Comparison of ENCODE assay signal across 39 mouse cellular contexts in genomic region chr9:106519909-106520308, GRCm38 (mm10). TPM values are rescaled to one million over a fixed set of nuclear protein-coding genes. Genes with fewer than 3 reads are reported as not detected.
"Had no signal": no experiment of that assay in that cellular context is flagged by ENCODE, and none has a peak within 500 bp of the region (broad histone marks: within the 10 kb centered on the region; RNA-seq: fewer than 3 reads in every experiment).

No protein-coding gene starts in this region.

- H3K4me2 ChIP-seq: heart, embryonic 12.5 days; hindbrain, embryonic 12.5 days; hindbrain, embryonic 14.5 days; intestine, embryonic 15.5 days; limb, embryonic 13.5 days; limb, embryonic 15.5 days had no signal

- H3K9ac ChIP-seq: heart, embryonic 12.5 days; hindbrain, embryonic 12.5 days; hindbrain, embryonic 14.5 days; intestine, embryonic 15.5 days; limb, embryonic 13.5 days; limb, embryonic 15.5 days had no signal

- H3K9me3 ChIP-seq: heart, embryonic 10.5 days; heart, embryonic 12.5 days; hindbrain, embryonic 10.5 days; hindbrain, embryonic 12.5 days; intestine, embryonic 15.5 days; limb, embryonic 13.5 days; limb, embryonic 15.5 days had no signal

- H3K27me3 ChIP-seq: hindbrain, embryonic 12.5 days; intestine, embryonic 15.5 days; limb, embryonic 13.5 days; limb, embryonic 15.5 days had no signal

- H3K36me3 ChIP-seq: heart, embryonic 10.5 days; heart, embryonic 12.5 days; hindbrain, embryonic 10.5 days; hindbrain, embryonic 12.5 days; intestine, embryonic 15.5 days; limb, embryonic 13.5 days; limb, embryonic 15.5 days had no signal

- H3K4me1 ChIP-seq: heart, embryonic 12.5 days; hindbrain, embryonic 10.5 days; hindbrain, embryonic 12.5 days; intestine, embryonic 15.5 days; limb, embryonic 13.5 days; limb, embryonic 15.5 days had no signal

- DNase-seq: gastrocnemius, adult 2 months; gastrocnemius, postnatal 10 days; gastrocnemius, postnatal 25 days; heart, adult 2 months; heart, postnatal 10 days; heart, postnatal 4 days; kidney, adult 18-20 months; kidney, adult 8-10 months; kidney, postnatal 10 days; kidney, postnatal 25 days; kidney, postnatal 4 days; left cerebral cortex, postnatal 4 days had no signal

- ATAC-seq: hindbrain, embryonic 16.5 days; inflammation-experienced regulatory T-cells, adult 6 months; intestine, embryonic 15.5 days; intestine, postnatal 0 days had no signal

- H3K27ac ChIP-seq: gastrocnemius, adult 2 months; heart, adult 2 months; heart, embryonic 10.5 days; hindbrain, embryonic 10.5 days; hindbrain, embryonic 12.5 days; hindbrain, embryonic 14.5 days; intestine, embryonic 15.5 days; layer of hippocampus, adult 2 months; limb, embryonic 13.5 days; limb, embryonic 15.5 days had no signal

- H3K4me3 ChIP-seq: gastrocnemius, adult 2 months; heart, adult 2 months; heart, embryonic 10.5 days; heart, embryonic 12.5 days; hindbrain, embryonic 10.5 days; hindbrain, embryonic 12.5 days; intestine, embryonic 15.5 days; layer of hippocampus, adult 2 months; limb, embryonic 13.5 days; limb, embryonic 15.5 days had no signal

RNA-seq across cellular contexts. Expression of gene Iqcf5, which starts 5.5 kb away (rescaled TPM):
- total RNA-seq: gastrocnemius, adult 2 months; gastrocnemius, postnatal 10 days; gastrocnemius, postnatal 25 days; gastrocnemius, postnatal 4 days; granulocyte monocyte progenitor cell, adult 5-6 weeks; heart, adult 2 months; heart, postnatal 10 days; heart, postnatal 25 days; heart, postnatal 4 days; layer of hippocampus, adult 2 months; layer of hippocampus, postnatal 25 days; left cerebral cortex, postnatal 25 days; liver, adult 2 months had no signal
- polyA plus RNA-seq: frontal cortex, adult 2 months; heart, adult 2 months; heart, embryonic 10.5 days; heart, embryonic 12.5 days; heart, embryonic 14.5 days; heart, embryonic 16.5 days; hindbrain, embryonic 10.5 days; hindbrain, embryonic 12.5 days; hindbrain, embryonic 14.5 days; hindbrain, embryonic 16.5 days; inflammation-experienced regulatory T-cells, adult 6 months; intestine, embryonic 15.5 days; intestine, postnatal 0 days; kidney, embryonic 14.5 days; kidney, embryonic 16.5 days; limb, embryonic 11.5 days; limb, embryonic 13.5 days; limb, embryonic 15.5 days; liver, adult 2 months had no signal

RNA-seq across cellular contexts. Expression of gene Iqcf1, which starts 20.1 kb away (rescaled TPM):
- total RNA-seq: gastrocnemius, adult 2 months; gastrocnemius, postnatal 10 days; gastrocnemius, postnatal 25 days; gastrocnemius, postnatal 4 days; granulocyte monocyte progenitor cell, adult 5-6 weeks; heart, adult 2 months; heart, postnatal 10 days; heart, postnatal 25 days; heart, postnatal 4 days; layer of hippocampus, adult 2 months; layer of hippocampus, postnatal 10 days; layer of hippocampus, postnatal 25 days; left cerebral cortex, adult 8-10 months; left cerebral cortex, postnatal 10 days; left cerebral cortex, postnatal 25 days; left cerebral cortex, postnatal 4 days; liver, adult 2 months had no signal
- polyA plus RNA-seq: frontal cortex, adult 2 months; heart, embryonic 10.5 days; heart, embryonic 12.5 days; heart, embryonic 14.5 days; heart, embryonic 16.5 days; hindbrain, embryonic 10.5 days; hindbrain, embryonic 12.5 days; hindbrain, embryonic 14.5 days; hindbrain, embryonic 16.5 days; inflammation-experienced regulatory T-cells, adult 6 months; intestine, embryonic 15.5 days; intestine, postnatal 0 days; kidney, embryonic 14.5 days; kidney, embryonic 16.5 days; limb, embryonic 11.5 days; limb, embryonic 13.5 days; limb, embryonic 15.5 days; liver, adult 2 months had no signal

RNA-seq across cellular contexts. Expression of gene Iqcf3, which starts 41.5 kb away (rescaled TPM):
- total RNA-seq: gastrocnemius, adult 2 months; gastrocnemius, postnatal 10 days; gastrocnemius, postnatal 25 days; gastrocnemius, postnatal 4 days; granulocyte monocyte progenitor cell, adult 5-6 weeks; heart, adult 2 months; heart, postnatal 10 days; heart, postnatal 25 days; heart, postnatal 4 days; layer of hippocampus, adult 2 months; layer of hippocampus, postnatal 10 days; layer of hippocampus, postnatal 25 days; left cerebral cortex, adult 8-10 months; left cerebral cortex, postnatal 10 days; left cerebral cortex, postnatal 25 days; left cerebral cortex, postnatal 4 days; liver, adult 2 months had no signal
- polyA plus RNA-seq: frontal cortex, adult 2 months; heart, adult 2 months; heart, embryonic 10.5 days; heart, embryonic 12.5 days; heart, embryonic 14.5 days; heart, embryonic 16.5 days; hindbrain, embryonic 10.5 days; hindbrain, embryonic 12.5 days; hindbrain, embryonic 14.5 days; hindbrain, embryonic 16.5 days; inflammation-experienced regulatory T-cells, adult 6 months; intestine, embryonic 15.5 days; intestine, postnatal 0 days; kidney, embryonic 14.5 days; kidney, embryonic 16.5 days; limb, embryonic 11.5 days; limb, embryonic 13.5 days; limb, embryonic 15.5 days; liver, adult 2 months had no signal
